Mouse (Mus musculus): Measurements from ENCODE around the gene Crybg1. TPM values are rescaled to one million over a fixed set of nuclear protein-coding genes. Genes with fewer than 3 reads are reported as not detected.

The Crybg1 gene
- total and polyA plus RNA-seq, 3 experiments: 3.9 to 6.6 (median 5.2) TPM

GRCm38 (mm10) chr10:44003551-44004151 lies 145.0 kb downstream of the Crybg1 start:
- H3K27ac ChIP-seq (ENCODE audit: insufficient read depth, low read depth): peak overlapping the region; percentile 14; the same call in 1 of the 2 replicates
- dilution Hi-C loops (cut with MboI; ENCODE audit: extremely low pct_ligation_motif_present, extremely low pct_unique_long_range_greater_than_20kb, low sequenced_read_pairs): no loop called here
- H3K27me3 ChIP-seq (replicated peaks): no peaks in the 10 kb centered on the region

DNA sequence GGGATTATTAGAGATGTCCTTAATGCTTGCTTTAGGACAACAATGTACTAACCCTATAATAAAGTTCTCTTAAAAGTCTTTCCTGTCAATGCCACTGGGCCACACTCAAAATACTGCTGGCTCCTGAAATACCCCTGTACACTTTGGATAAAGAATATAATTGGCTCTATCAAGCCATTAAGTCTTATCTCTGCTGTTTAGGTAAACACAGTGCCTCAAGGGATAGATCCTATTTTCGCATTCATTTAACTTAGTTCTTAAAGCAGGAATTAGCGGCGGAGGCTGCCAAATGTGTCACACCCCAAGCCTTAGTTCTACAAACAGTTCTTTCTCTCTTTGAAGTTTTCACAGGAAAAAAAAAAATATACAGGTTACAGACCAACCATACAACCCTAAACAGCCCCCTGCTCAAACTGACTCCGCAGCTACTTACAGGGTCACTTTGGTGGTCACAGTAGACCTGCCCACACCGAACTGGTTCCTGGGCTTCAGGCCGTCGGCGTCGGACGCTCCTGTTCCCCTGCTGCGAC lies 145.6 kb downstream of the Crybg1 start:
- peaks cover 2 to 18% of the 10 kb centered on the region in 2 experiments for H3K4me1 ChIP-seq (ENCODE audit: control insufficient read depth in 1 of 2, insufficient read depth in 2 of 2)
- in situ Hi-C loops (cut with MboI; ENCODE audit: low pct_ligation_motif_present, low pct_unique_long_range_greater_than_20kb, low sequenced_read_pairs): no loop called here
- DNase-seq (ENCODE audit: extremely low read depth): no peak
- dilution Hi-C loops (cut with MboI; ENCODE audit: extremely low pct_ligation_motif_present, extremely low pct_unique_long_range_greater_than_20kb, low sequenced_read_pairs): no loop called here
- peak overlapping the region; percentile 14; the same call in 1 of the 2 replicates for H3K27ac ChIP-seq (ENCODE audit: insufficient read depth, low read depth)
- H3K79me2 ChIP-seq (replicated peaks; ENCODE audit: control insufficient read depth, extremely low read depth, insufficient read depth, poor library complexity, severe bottlenecking): no peaks in the 10 kb centered on the region
- H3K9me3 ChIP-seq (replicated peaks; ENCODE audit: low read length): no peaks in the 10 kb centered on the region
- H3K4me2 ChIP-seq (ENCODE audit: insufficient read depth, low read depth, poor library complexity, severe bottlenecking): peak overlapping the region; percentile 88
- peaks cover 3 to 8% of the 10 kb centered on the region in 2 experiments for H3K36me3 ChIP-seq (replicated peaks in 1 of 2; ENCODE audit: control insufficient read depth in 1 of 2, insufficient read depth in 1 of 2, low read length in 1 of 2)
- TF ChIP-seq EP300 (IDR thresholded peaks at IDR 0.05; ENCODE audit: low read length) (no peak), MAZ (IDR thresholded peaks at IDR 0.05; ENCODE audit: low read depth, low read length) (no peak), SIN3A (IDR thresholded peaks at IDR 0.05; ENCODE audit: low read length) (no peak), ZC3H11A (IDR thresholded peaks at IDR 0.05; ENCODE audit: low read depth, low read length) (no peak), KAT2A (IDR thresholded peaks at IDR 0.05; ENCODE audit: insufficient replicate concordance, low read length) (no peak), POLR2AphosphoS2 (IDR thresholded peaks at IDR 0.05; ENCODE audit: low read depth, low read length) (no peak), UBTF (IDR thresholded peaks at IDR 0.05; ENCODE audit: low read depth, low read length) (no peak)
- H3K9ac ChIP-seq (ENCODE audit: insufficient read depth, low read depth): peak overlapping the region; percentile 70
- H3K27me3 ChIP-seq (replicated peaks): no peaks in the 10 kb centered on the region
- H3K4me3 ChIP-seq (replicated peaks in 1 of 3; ENCODE audit: low read depth in 2 of 3, low read length in 2 of 3, poor library complexity in 1 of 3): peak overlapping the region; percentile 46 to 89 (median 80)

More at GRCm38 (mm10) chr10:44003551-44004151, 145.0 kb downstream of the Crybg1 start:
- Histone ChIP-seq H3K79me2 (replicated peaks; ENCODE audit: control insufficient read depth, extremely low read depth, insufficient read depth, poor library complexity, severe bottlenecking) (no peaks in the 10 kb centered on the region), H3K9me3 (replicated peaks; ENCODE audit: low read length) (no peaks in the 10 kb centered on the region), H3K9ac (ENCODE audit: insufficient read depth, low read depth) (peak overlapping the region; percentile 70), H3K4me2 (ENCODE audit: insufficient read depth, low read depth, poor library complexity, severe bottlenecking) (peak overlapping the region; percentile 88), H3K36me3 (replicated peaks in 1 of 2; ENCODE audit: control insufficient read depth in 1 of 2, insufficient read depth in 1 of 2, low read length in 1 of 2) (peaks cover 0 to 2% of the 10 kb centered on the region in 2 experiments), H3K4me3 (replicated peaks in 1 of 3; ENCODE audit: low read depth in 2 of 3, low read length in 2 of 3, poor library complexity in 1 of 3) (peak overlapping the region; percentile 46 to 89 (median 80)), H3K4me1 (ENCODE audit: control insufficient read depth in 1 of 2, insufficient read depth in 2 of 2) (peaks cover 0 to 12% of the 10 kb centered on the region in 2 experiments; a peak in 2 of 4 replicates)
- DNase-seq (ENCODE audit: extremely low read depth): peak; percentile 51
- TF ChIP-seq CHD2 (IDR thresholded peaks at IDR 0.05; ENCODE audit: low read length) (no peak), POLR2A (IDR thresholded peaks at IDR 0.05; ENCODE audit: low read depth, low read length) (no peak), MEF2A (IDR thresholded peaks at IDR 0.05; ENCODE audit: borderline replicate concordance, low read depth, low read length) (no peak; the same call in 1 of the 2 replicates), USF1 (IDR thresholded peaks at IDR 0.05; ENCODE audit: low read depth, low read length) (no peak), MAZ (IDR thresholded peaks at IDR 0.05; ENCODE audit: low read depth, low read length) (no peak), RAD21 (IDR thresholded peaks at IDR 0.05; ENCODE audit: low read depth, low read length) (peak; percentile 58), ZNF384 (IDR thresholded peaks at IDR 0.05; ENCODE audit: low read depth, low read length) (no peak), JUN (IDR thresholded peaks at IDR 0.05; ENCODE audit: insufficient read depth, low read depth, low read length) (no peak), RCOR1 (conservative IDR thresholded peaks at IDR 0.05; ENCODE audit: low read depth, low read length) (no peak), IRF4 (IDR thresholded peaks at IDR 0.05; ENCODE audit: low read depth, low read length) (peak; percentile 61), ZMIZ1 (IDR thresholded peaks at IDR 0.05; ENCODE audit: low read depth, low read length) (no peak), GABPA (IDR thresholded peaks at IDR 0.05; ENCODE audit: insufficient replicate concordance, low read depth, low read length) (no peak), NELFE (IDR thresholded peaks at IDR 0.05; ENCODE audit: low read depth, low read length) (0 out of 2 replicates have a peak, but pooled peaks have one; percentile 14), MXI1 (IDR thresholded peaks at IDR 0.05; ENCODE audit: low read depth, low read length) (no peak; the same call in 1 of the 2 replicates), TBP (conservative IDR thresholded peaks at IDR 0.05; ENCODE audit: low read depth, low read length) (no peak), MAFK (IDR thresholded peaks at IDR 0.05; ENCODE audit: insufficient replicate concordance, low read length) (0 out of 2 replicates have a peak, but pooled peaks have one; percentile 14), PAX5 (IDR thresholded peaks at IDR 0.05; ENCODE audit: low read length) (no peak), SMC3 (IDR thresholded peaks at IDR 0.05; ENCODE audit: low read depth, low read length) (peak; percentile 60), BHLHE40 (IDR thresholded peaks at IDR 0.05; ENCODE audit: low read depth, low read length) (0 out of 2 replicates have a peak, but pooled peaks have one; percentile 14), ETS1 (conservative IDR thresholded peaks at IDR 0.05; ENCODE audit: low read depth, low read length) (no peak), ZKSCAN1 (IDR thresholded peaks at IDR 0.05; ENCODE audit: borderline replicate concordance, low read depth, low read length) (no peak), JUND (conservative IDR thresholded peaks at IDR 0.05; ENCODE audit: low read depth, low read length) (no peak), CHD1 (IDR thresholded peaks at IDR 0.05; ENCODE audit: low read depth, low read length) (0 out of 2 replicates have a peak, but pooled peaks have one; percentile 31), ZC3H11A (IDR thresholded peaks at IDR 0.05; ENCODE audit: low read depth, low read length) (no peak; the same call in 1 of the 2 replicates), EP300 (IDR thresholded peaks at IDR 0.05; ENCODE audit: low read length) (no peak), TCF12 (IDR thresholded peaks at IDR 0.05; ENCODE audit: low read depth, low read length) (peak; percentile 37; the same call in 1 of the 2 replicates), CTCF (conservative IDR thresholded peaks at IDR 0.05 in 1 of 2, IDR thresholded peaks at IDR 0.05 in 1 of 2; ENCODE audit: low read depth in 2 of 2, low read length in 2 of 2) (peak in 1 of 2 experiments; percentile 61; a peak in 2 of 4 replicates), MAX (IDR thresholded peaks at IDR 0.05; ENCODE audit: low read length) (peak; percentile 36; the same call in 1 of the 2 replicates), UBTF (IDR thresholded peaks at IDR 0.05; ENCODE audit: low read depth, low read length) (peak; percentile 96), USF2 (conservative IDR thresholded peaks at IDR 0.05; ENCODE audit: low read depth, low read length) (no peak), NRF1 (IDR thresholded peaks at IDR 0.05; ENCODE audit: low read depth, low read length) (no peak), E2F4 (IDR thresholded peaks at IDR 0.05; ENCODE audit: insufficient replicate concordance, low read depth, low read length) (no peak), HCFC1 (IDR thresholded peaks at IDR 0.05; ENCODE audit: low read depth, low read length) (no peak), POLR2AphosphoS2 (IDR thresholded peaks at IDR 0.05; ENCODE audit: low read depth, low read length) (no peak), MYC (IDR thresholded peaks at IDR 0.05; ENCODE audit: low read depth, low read length) (no peak), SIN3A (IDR thresholded peaks at IDR 0.05; ENCODE audit: low read length) (no peak), KAT2A (IDR thresholded peaks at IDR 0.05; ENCODE audit: insufficient replicate concordance, low read length) (no peak), ELF1 (IDR thresholded peaks at IDR 0.05; ENCODE audit: low read depth, low read length) (peak; percentile 42; the same call in 1 of the 2 replicates)
- in situ Hi-C loops (cut with MboI; ENCODE audit: low pct_ligation_motif_present, low pct_unique_long_range_greater_than_20kb, low sequenced_read_pairs): no loop called here
